Mouse (Mus musculus) kidney, postnatal 0 days (tissue): ENCODE measurements around the gene Mxra8. TPM values are rescaled to one million over a fixed set of nuclear protein-coding genes. Genes with fewer than 3 reads are reported as not detected.

ENCODE experiments used
- ATAC-seq: fragments of 200-750 bp; cut with Nextera tagmentation; replicated peaks from 2 replicates; pipeline ENCODE4 v1.8.0; 2017; ENCODE audit warnings: low read depth, moderate number of reproducible peaks, moderate TSS enrichment, moderate library complexity; ENCODE audit not compliant: low FRiP score
- DNase-seq: peaks from one replicate; pipeline ENCODE4 v3.0.0-alpha.2; 2016; ENCODE audit warnings: low spot score
- H3K27ac ChIP-seq: fragments of 300-500 bp; sonication (generic); 2 replicates; pipeline ENCODE4 v1.5.1; 2014; ENCODE audit warnings: mild to moderate bottlenecking
- H3K27me3 ChIP-seq: fragments of 300-500 bp; sonication (generic); 2 replicates; pipeline ENCODE4 v1.6.1; 2014; ENCODE audit warnings: low read length, mixed read lengths; ENCODE audit not compliant: insufficient read depth
- H3K36me3 ChIP-seq: fragments of 300-500 bp; sonication (generic); 2 replicates; pipeline ENCODE4 v1.6.1; 2014; ENCODE audit warnings: low read length, mixed read lengths; ENCODE audit not compliant: insufficient read depth
- H3K4me1 ChIP-seq: fragments of 300-500 bp; sonication (generic); replicated peaks from 2 replicates; pipeline ENCODE4 v1.6.1; 2014; ENCODE audit warnings: antibody characterized with exemption, low read length, mixed read lengths; ENCODE audit not compliant: insufficient read depth
- H3K4me2 ChIP-seq: fragments of 300-500 bp; sonication (generic); 2 replicates; pipeline ENCODE4 v1.6.1; 2014; ENCODE audit warnings: mild to moderate bottlenecking, low read length, moderate library complexity, mixed read lengths
- H3K4me3 ChIP-seq: fragments of 300-500 bp; sonication (generic); replicated peaks from 2 replicates; pipeline ENCODE4 v1.5.1; 2014; ENCODE audit warnings: low read depth, low read length
- H3K9ac ChIP-seq: fragments of 300-500 bp; sonication (generic); 2 replicates; pipeline ENCODE4 v1.6.1; 2014; ENCODE audit warnings: low read depth, low read length
- H3K9me3 ChIP-seq: fragments of 300-500 bp; sonication (generic); replicated peaks from 2 replicates; pipeline ENCODE4 v1.6.1; 2016; ENCODE audit warnings: low read length, inconsistent platforms, mixed read lengths
- CTCF ChIP-seq: IDR thresholded peaks from 2 replicates; pipeline ENCODE4 v1.5.1; 2016; ENCODE audit warnings: antibody characterized with exemption, low read depth, mild to moderate bottlenecking, moderate library complexity
- WGBS: fragments of 180-500 bp; shearing (Covaris S2); extraction: QIAGEN DNeasy Blood & Tissue Kit; methylation state at CpG from one replicate; pipeline ENCODE4 v1.1.7; 2014; 5-methylcytosine and 5-hydroxymethylcytosine counted together
- polyA plus RNA-seq: library from polyadenylated mRNA; unstranded; fragments of >200 nt; fragmentation: Nextera tagmentation; extraction: Ambion mirVana; gene quantifications from 2 replicates; pipeline ENCODE4 v1.2.1, GENCODE M21; 2015

Gene Mxra8
- 100 and 111 TPM in 2 replicates for polyA plus RNA-seq

- peak; percentile 98 for DNase-seq
- peak within 1 kb of the TSS; percentile 54 for H3K9ac ChIP-seq
- WGBS = 4% methylated on average over 16 of the region's 16 CpGs
- H3K9me3 ChIP-seq = no peaks in the 10 kb centered on the region
- H3K27me3 ChIP-seq = no peaks in the 10 kb centered on the region
- ATAC-seq = peak; percentile 94
- H3K4me3 ChIP-seq = peak within 1 kb of the TSS; percentile 47
- H3K36me3 ChIP-seq = peaks cover 15% of the 10 kb centered on the region
- peaks cover 13% of the 10 kb centered on the region; the same call in 1 of the 2 replicates for H3K4me1 ChIP-seq
- H3K27ac ChIP-seq = peak within 1 kb of the TSS; percentile 91
- H3K4me2 ChIP-seq = peak within 1 kb of the TSS; percentile 73
- no peak for TF ChIP-seq CTCF
These were observed at the start of gene Mxra8 for GRCm38 (mm10) chr4:155839483-155839910. Gene Mxra8, plus strand, starts transcription at chr4:155839680.

- Histone ChIP-seq H3K36me3 (no peaks in the 10 kb centered on the region), H3K9ac (no peak within 1 kb of the TSS), H3K27ac (no peak within 1 kb of the TSS; the same call in 1 of the 2 replicates), H3K4me2 (0 out of 2 replicates have a peak within 1 kb of the TSS, but pooled peaks have one; percentile 4), H3K27me3 (no peaks in the 10 kb centered on the region), H3K4me1 (0 out of 2 replicates have a peak, but pooled peaks cover 7% of the 10 kb centered on the region), H3K4me3 (no peak within 1 kb of the TSS), H3K9me3 (no peaks in the 10 kb centered on the region)
- TF ChIP-seq CTCF = no peak
- 79% methylated on average over 3 of the region's 3 CpGs for WGBS
- no peak for ATAC-seq
- no peak for DNase-seq
These were observed 49.4 kb upstream of the Mxra8 start, which contains the start of gene Ankrd65 for GRCm38 (mm10) chr4:155790021-155790489. Gene Ankrd65, plus strand, starts transcription at chr4:155790439.

DNA sequence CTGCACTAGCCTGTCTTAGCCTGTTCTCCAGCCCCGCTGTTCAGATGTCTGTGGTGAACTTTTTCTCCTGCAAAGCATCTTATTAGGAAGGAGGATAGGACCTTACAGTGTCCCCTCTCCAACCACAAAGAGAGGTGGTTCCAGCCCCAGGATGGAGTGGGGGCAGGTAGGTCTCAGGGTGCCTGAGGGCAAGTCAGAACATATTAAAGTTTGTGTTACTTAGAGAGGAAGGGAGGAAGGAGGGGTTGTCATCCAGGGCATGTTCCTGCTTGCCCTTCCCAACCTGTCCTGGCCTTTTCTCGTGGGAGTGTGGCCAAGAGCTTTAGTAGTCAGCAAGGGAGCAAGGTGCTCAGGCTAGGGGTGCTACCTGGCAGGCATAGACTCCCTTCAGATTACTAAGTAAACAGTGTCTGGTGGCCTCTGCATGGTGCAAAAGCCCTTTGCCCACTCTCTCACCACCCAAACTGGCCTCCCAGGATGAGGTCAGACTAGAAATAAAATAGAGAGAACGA, 48.8 kb upstream of the Mxra8 start:
- H3K27me3 ChIP-seq = no peaks in the 10 kb centered on the region
- H3K9me3 ChIP-seq = no peaks in the 10 kb centered on the region
- 42% methylated on average over 3 of the region's 3 CpGs for WGBS
- no peak overlapping the region; the same call in 1 of the 2 replicates for H3K27ac ChIP-seq
- H3K4me1 ChIP-seq = 0 out of 2 replicates have a peak, but pooled peaks cover 7% of the 10 kb centered on the region
- H3K9ac ChIP-seq = no peak overlapping the region
- TF ChIP-seq CTCF = no peak
- peak; percentile 61 for ATAC-seq
- H3K36me3 ChIP-seq = no peaks in the 10 kb centered on the region
- no peak overlapping the region for H3K4me3 ChIP-seq
- DNase-seq = no peak
- no peak overlapping the region for H3K4me2 ChIP-seq

GRCm38 (mm10) chr4:155791240-155791933, 48.1 kb upstream of the Mxra8 start:
- no peak for TF ChIP-seq CTCF
- H3K4me2 ChIP-seq = peak overlapping the region; percentile 4; the same call in 1 of the 2 replicates
- no peak overlapping the region for H3K9ac ChIP-seq
- H3K4me1 ChIP-seq = 0 out of 2 replicates have a peak, but pooled peaks cover 7% of the 10 kb centered on the region
- 29% methylated on average over 24 of the region's 24 CpGs for WGBS
- no peaks in the 10 kb centered on the region for H3K9me3 ChIP-seq
- DNase-seq (no peak), ATAC-seq (peak; percentile 75)
- H3K36me3 ChIP-seq = no peaks in the 10 kb centered on the region
- H3K27me3 ChIP-seq = no peaks in the 10 kb centered on the region
- H3K27ac ChIP-seq = no peak overlapping the region; the same call in 1 of the 2 replicates
- H3K4me3 ChIP-seq = no peak overlapping the region

DNA sequence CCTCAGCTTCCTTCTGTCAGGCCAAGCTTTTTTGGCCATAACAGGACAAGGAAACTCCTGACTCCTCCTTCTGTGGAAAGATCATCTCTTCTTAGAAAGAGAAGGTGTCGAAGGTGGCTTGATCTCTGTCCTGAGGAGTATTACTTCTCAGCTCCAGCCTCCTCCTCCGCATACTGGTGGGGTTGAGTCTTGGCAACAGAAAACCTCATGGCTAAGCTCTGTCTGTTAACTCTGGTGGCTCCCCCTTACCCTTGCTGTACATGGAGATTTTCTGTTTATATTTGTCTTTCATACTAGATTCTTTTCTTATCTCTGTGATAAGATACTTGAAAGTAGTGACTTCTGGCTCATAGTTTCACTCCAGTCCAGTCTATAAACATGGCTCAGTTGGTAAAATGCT, 45.8 kb upstream of the Mxra8 start:
- ATAC-seq (no peak), DNase-seq (no peak)
- Histone ChIP-seq H3K4me1 (0 out of 2 replicates have a peak, but pooled peaks cover 7% of the 10 kb centered on the region), H3K27me3 (no peaks in the 10 kb centered on the region), H3K9ac (no peak overlapping the region), H3K4me2 (no peak overlapping the region), H3K9me3 (no peaks in the 10 kb centered on the region), H3K27ac (no peak overlapping the region), H3K36me3 (no peaks in the 10 kb centered on the region), H3K4me3 (no peak overlapping the region)
- 37% methylated on average over 2 of the region's 2 CpGs for WGBS
- TF ChIP-seq CTCF = no peak

- Histone ChIP-seq H3K4me1 (peaks cover 9% of the 10 kb centered on the region), H3K9ac (no peak overlapping the region), H3K9me3 (no peaks in the 10 kb centered on the region), H3K4me3 (no peak overlapping the region), H3K36me3 (0 out of 2 replicates have a peak, but pooled peaks cover 3% of the 10 kb centered on the region), H3K27ac (no peak overlapping the region), H3K4me2 (no peak overlapping the region), H3K27me3 (no peaks in the 10 kb centered on the region)
- WGBS = 92% methylated on average over 1 of the region's 1 CpGs
- no peak for ATAC-seq
- DNase-seq = no peak
- no peak for TF ChIP-seq CTCF
These were observed 37.4 kb upstream of the Mxra8 start for GRCm38 (mm10) chr4:155802075-155802474.
